ENCODE assay signal across 13 mouse cellular contexts in genomic region chr13:48316747-48317146, GRCm38 (mm10). TPM values are rescaled to one million over a fixed set of nuclear protein-coding genes. Genes with fewer than 3 reads are reported as not detected.
DNase-seq lines count a peak whose midpoint lies in the region; ATAC-seq and TF ChIP-seq lines count a peak whose summit lies in the region.
"Had no signal": no experiment of that assay in that cellular context is flagged by ENCODE, and none has a peak within 500 bp of the region (broad histone marks: within the 10 kb centered on the region; RNA-seq: fewer than 3 reads in every experiment).

No protein-coding gene starts in this region.

- intact Hi-C loops in heart, postnatal 36 days (cut with DNase I) = no loop called here

- H3K27ac ChIP-seq in heart, embryonic 14.5 days (replicated peaks in 1 of 2; ENCODE audit: control insufficient read depth in 1 of 2, insufficient read depth in 1 of 2, low read depth in 2 of 2, low read length in 2 of 2) = peak overlapping the region; percentile 35 to 52; a peak in 3 of 4 replicates
- 0 out of 2 replicates have a peak overlapping the region, but pooled peaks have one; percentile 28 for H3K27ac ChIP-seq in heart, postnatal 0 days (ENCODE audit: low read depth)
- peak overlapping the region; percentile 51 for H3K27ac ChIP-seq in midbrain, embryonic 13.5 days
- H3K27ac ChIP-seq: macrophage had no signal

- no peaks in the 10 kb centered on the region for H3K36me3 ChIP-seq in heart, embryonic 14.5 days (ENCODE audit: control insufficient read depth, insufficient read depth, low read length)
- no peaks in the 10 kb centered on the region for H3K36me3 ChIP-seq in heart, postnatal 0 days (replicated peaks; ENCODE audit: control insufficient read depth, insufficient read depth, low read length)
- H3K36me3 ChIP-seq in midbrain, embryonic 13.5 days = no peaks in the 10 kb centered on the region

- H3K9me3 ChIP-seq in heart, embryonic 14.5 days (ENCODE audit: control insufficient read depth, low read length) = no peaks in the 10 kb centered on the region
- no peaks in the 10 kb centered on the region for H3K9me3 ChIP-seq in heart, postnatal 0 days (replicated peaks; ENCODE audit: control insufficient read depth, low read length)
- H3K9me3 ChIP-seq in midbrain, embryonic 13.5 days = no peaks in the 10 kb centered on the region; the same call in 1 of the 2 replicates

- ATAC-seq in heart, embryonic 14.5 days (ENCODE audit: insufficient number of reproducible peaks, insufficient read depth, low FRiP score, low read depth) = 0 out of 2 replicates have a peak, but pooled peaks have one; percentile 50
- peak; percentile 69 for ATAC-seq in heart, postnatal 0 days (ENCODE audit: insufficient read depth, low read depth)
- peak; percentile 87 for ATAC-seq in midbrain, embryonic 13.5 days
- ATAC-seq in inflammation-experienced regulatory T-cells, adult 6 months = no peak

- WGBS in heart, embryonic 14.5 days = 7% methylated on average over 9 of the region's 9 CpGs
- WGBS in heart, postnatal 0 days = 16% methylated on average over 9 of the region's 9 CpGs
- WGBS in midbrain, embryonic 13.5 days = 5% methylated on average over 9 of the region's 9 CpGs

- H3K4me3 ChIP-seq in heart, embryonic 14.5 days (ENCODE audit: control insufficient read depth in 1 of 2, insufficient read depth in 1 of 2, low read depth in 1 of 2, low read length in 2 of 2) = no peak overlapping the region
- H3K4me3 ChIP-seq in heart, postnatal 0 days (ENCODE audit: low read depth, low read length) = no peak overlapping the region
- H3K4me3 ChIP-seq in midbrain, embryonic 13.5 days (replicated peaks) = no peak overlapping the region

- no peak for TF ChIP-seq EP300 in heart, postnatal 0 days (IDR thresholded peaks at IDR 0.05; ENCODE audit: low read depth)

- H3K27me3 ChIP-seq in heart, embryonic 14.5 days (ENCODE audit: control insufficient read depth, insufficient read depth, low read length) = peaks cover 5% of the 10 kb centered on the region; the same call in 1 of the 2 replicates
- H3K27me3 ChIP-seq in heart, postnatal 0 days (ENCODE audit: control insufficient read depth, insufficient read depth, low read length) = no peaks in the 10 kb centered on the region
- H3K27me3 ChIP-seq in midbrain, embryonic 13.5 days = peaks cover 3% of the 10 kb centered on the region; the same call in 1 of the 2 replicates

- no peak overlapping the region for H3K9ac ChIP-seq in heart, embryonic 14.5 days (ENCODE audit: low read length)
- no peak overlapping the region for H3K9ac ChIP-seq in heart, postnatal 0 days (replicated peaks; ENCODE audit: low read depth, low read length)
- H3K9ac ChIP-seq in midbrain, embryonic 13.5 days (replicated peaks) = no peak overlapping the region

- TF ChIP-seq CTCF in heart, postnatal 0 days (IDR thresholded peaks at IDR 0.05; ENCODE audit: low read depth) = no peak

- H3K4me1 ChIP-seq in heart, embryonic 14.5 days (ENCODE audit: control insufficient read depth in 2 of 2, insufficient read depth in 2 of 2, low read length in 2 of 2) = peaks cover 13 to 16% of the 10 kb centered on the region in 2 experiments
- peaks cover 11% of the 10 kb centered on the region; the same call in 1 of the 2 replicates for H3K4me1 ChIP-seq in heart, postnatal 0 days (ENCODE audit: control insufficient read depth, insufficient read depth)
- peaks cover 20% of the 10 kb centered on the region for H3K4me1 ChIP-seq in midbrain, embryonic 13.5 days (replicated peaks)

- peak overlapping the region; percentile 41 for H3K4me2 ChIP-seq in heart, embryonic 14.5 days (ENCODE audit: low read length)
- H3K4me2 ChIP-seq in heart, postnatal 0 days (ENCODE audit: low read depth, low read length) = peak overlapping the region; percentile 15; the same call in 1 of the 2 replicates
- no peak overlapping the region for H3K4me2 ChIP-seq in midbrain, embryonic 13.5 days (replicated peaks)

- DNase-seq in heart, postnatal 36 days = no peak
- peak; percentile 49 for DNase-seq in embryo, embryonic 10 days (ENCODE audit: low spot score)
- peak; percentile 47 for DNase-seq in heart, postnatal 0 days (ENCODE audit: low spot score)
- no peak for DNase-seq in frontal cortex, adult 2 months (ENCODE audit: extremely low spot score in 1 of 2, low spot score in 1 of 2)
- DNase-seq in gastrocnemius, postnatal 10 days = no peak
- DNase-seq: cerebellum, adult 11 months; kidney, adult 18-20 months; right cerebral cortex, adult 18-20 months; thymus, postnatal 14 days had no signal

RNA-seq across cellular contexts. Expression of gene Id4, which starts 55.7 kb away (rescaled TPM):
- 2.5 and 2.6 TPM in 2 replicates for polyA plus RNA-seq in heart, embryonic 14.5 days (2014; fragmentation: Nextera tagmentation; extraction: Ambion mirVana)
- 1 to 10 TPM in 1 of 2 experiments, under 1 TPM in 1; 0.98 to 1.6 TPM for total RNA-seq in heart, postnatal 36 days (2021)
- total RNA-seq in heart, postnatal 0 days (2014; rRNA removed; ENCODE audit: low replicate concordance) = 1.9 and 3.5 TPM in 2 replicates
- polyA plus RNA-seq in heart, postnatal 0 days (2015; fragmentation: Nextera tagmentation; extraction: Ambion mirVana) = 1.3 and 1.4 TPM in 2 replicates
- 124 and 162 TPM in 2 replicates for polyA plus RNA-seq in midbrain, embryonic 13.5 days (2015; fragmentation: Nextera tagmentation; extraction: Ambion mirVana)
- polyA plus RNA-seq in frontal cortex, adult 2 months (2012; rRNA removed) = 35.7 and 39.8 TPM in 2 replicates
- not detected for polyA plus RNA-seq in inflammation-experienced regulatory T-cells, adult 6 months (2017; shearing (Covaris generic))
- 1 to 10 TPM; 2.7 to 3.5 TPM for total RNA-seq in gastrocnemius, postnatal 10 days (2021)
- polyA plus RNA-seq: macrophage had no signal

Comparison
In these comparisons a context has a peak if more than half of its experiments do, and no peak if none do; other contexts are left out.
1. DNase-seq: peak in embryo, embryonic 10 days (single experiment) and heart, postnatal 0 days (single experiment); none in heart, postnatal 36 days (0 of 2), frontal cortex, adult 2 months (0 of 2) and gastrocnemius, postnatal 10 days (single experiment).
2. RNA of gene Id4, which starts 55.7 kb away (polyA plus RNA-seq): 124 to 162 TPM in midbrain, embryonic 13.5 days and 35.7 to 39.8 TPM in frontal cortex, adult 2 months; 2.5 to 2.6 TPM in heart, embryonic 14.5 days, 1.3 to 1.4 TPM in heart, postnatal 0 days and not detected in inflammation-experienced regulatory T-cells, adult 6 months; every median in the first group is over 10 times any median in the second.
3. Peak in every context shown above with its lines, with median percentiles within 50 percentile points of each other: H3K27ac ChIP-seq.